Mouse (Mus musculus) neural tube, embryonic 14.5 days (tissue): ENCODE measurements around the gene Gsdma. TPM values are rescaled to one million over a fixed set of nuclear protein-coding genes. Genes with fewer than 3 reads are reported as not detected.

Source experiments
- ATAC-seq: fragments of 200-750 bp; cut with Nextera tagmentation; 2 replicates; pipeline ENCODE4 v1.8.0; 2017; ENCODE audit warnings: low read depth, mild to moderate bottlenecking, moderate TSS enrichment, moderate library complexity
- H3K27ac ChIP-seq: fragments of 300-500 bp; sonication (generic); 2 replicates; pipeline ENCODE4 v1.5.1; 2014; ENCODE audit warnings: low read depth, mild to moderate bottlenecking, control low read depth, low read length, moderate library complexity, mixed read lengths
- H3K27me3 ChIP-seq: fragments of 300-500 bp; sonication (generic); 2 replicates; pipeline ENCODE4 v1.6.1; 2014; ENCODE audit warnings: low read length; ENCODE audit not compliant: control insufficient read depth, insufficient read depth
- H3K36me3 ChIP-seq: fragments of 300-500 bp; sonication (generic); 2 replicates; pipeline ENCODE4 v1.6.1; 2014; ENCODE audit warnings: low read length, mixed read lengths; ENCODE audit not compliant: control insufficient read depth, insufficient read depth
- H3K4me1 ChIP-seq: fragments of 300-500 bp; sonication (generic); 2 replicates; pipeline ENCODE4 v1.6.1; 2014; ENCODE audit warnings: low read length; ENCODE audit not compliant: control insufficient read depth, insufficient read depth
- H3K4me2 ChIP-seq: fragments of 300-500 bp; sonication (generic); 2 replicates; pipeline ENCODE4 v1.6.1; 2014; ENCODE audit warnings: mild to moderate bottlenecking, low read depth, low read length, control low read depth
- H3K4me3 ChIP-seq: fragments of 300-500 bp; sonication (generic); 2 replicates; pipeline ENCODE4 v1.5.1; 2014; ENCODE audit warnings: low read depth, low read length, control low read depth, mixed read lengths
- H3K9ac ChIP-seq: fragments of 300-500 bp; sonication (generic); replicated peaks from 2 replicates; pipeline ENCODE4 v1.6.1; 2014; ENCODE audit warnings: low read depth, mild to moderate bottlenecking, control low read depth, low read length, mixed read lengths
- H3K9me3 ChIP-seq: fragments of 300-500 bp; sonication (generic); 2 replicates; pipeline ENCODE4 v1.6.1; 2016; ENCODE audit warnings: low read length; ENCODE audit not compliant: control insufficient read depth
- WGBS: fragments of 180-500 bp; shearing (Covaris S2); extraction: QIAGEN DNeasy Blood & Tissue Kit; methylation state at CpG from one replicate; pipeline ENCODE4 v1.1.7; 2014; 5-methylcytosine and 5-hydroxymethylcytosine counted together
- polyA plus RNA-seq: library from polyadenylated mRNA; unstranded; fragments of >200 nt; fragmentation: Nextera tagmentation; extraction: Ambion mirVana; gene quantifications from 2 replicates; pipeline ENCODE4 v1.2.1, GENCODE M21; 2014

Gsdma gene
- polyA plus RNA-seq, 1 experiment from 2014 or later = not detected

- 52% methylated on average over 4 of the region's 4 CpGs for WGBS
- no peak overlapping the region for H3K4me3 ChIP-seq
- H3K27me3 ChIP-seq = no peaks in the 10 kb centered on the region
- peaks cover 14% of the 10 kb centered on the region; the same call in 1 of the 2 replicates for H3K36me3 ChIP-seq
- no peaks in the 10 kb centered on the region for H3K9me3 ChIP-seq
- H3K27ac ChIP-seq = no peak overlapping the region
- H3K9ac ChIP-seq = no peak overlapping the region
- no peaks in the 10 kb centered on the region for H3K4me1 ChIP-seq
- no peak overlapping the region for H3K4me2 ChIP-seq
- ATAC-seq = no peak
Observed at GRCm38 (mm10) chr11:98699911-98700310, 35.8 kb downstream of the Gsdma start.

GRCm38 (mm10) chr11:98701213-98701670 is 37.1 kb downstream of the Gsdma start, which contains the start of gene Csf3:
TSS of gene Csf3 (plus strand) at chr11:98701263.
- Histone ChIP-seq H3K9me3 (no peaks in the 10 kb centered on the region), H3K36me3 (peaks cover 20% of the 10 kb centered on the region), H3K27me3 (no peaks in the 10 kb centered on the region), H3K9ac (no peak within 1 kb of the TSS), H3K27ac (no peak within 1 kb of the TSS), H3K4me2 (no peak within 1 kb of the TSS), H3K4me3 (no peak within 1 kb of the TSS), H3K4me1 (no peaks in the 10 kb centered on the region)
- 32% methylated on average over 10 of the region's 10 CpGs for WGBS
- ATAC-seq = no peak

- Histone ChIP-seq H3K4me1 (no peaks in the 10 kb centered on the region), H3K36me3 (peaks cover 25% of the 10 kb centered on the region), H3K9me3 (no peaks in the 10 kb centered on the region), H3K4me3 (no peak overlapping the region), H3K27me3 (no peaks in the 10 kb centered on the region), H3K4me2 (no peak overlapping the region), H3K27ac (no peak overlapping the region), H3K9ac (no peak overlapping the region)
- no peak for ATAC-seq
- WGBS = 73% methylated on average over 5 of the region's 5 CpGs
Observed at GRCm38 (mm10) chr11:98702323-98702722, 38.2 kb downstream of the Gsdma start.

- H3K27ac ChIP-seq = no peak overlapping the region
- ATAC-seq = no peak
- no peaks in the 10 kb centered on the region for H3K27me3 ChIP-seq
- no peak overlapping the region for H3K4me3 ChIP-seq
- no peak overlapping the region for H3K4me2 ChIP-seq
- no peaks in the 10 kb centered on the region for H3K9me3 ChIP-seq
- H3K4me1 ChIP-seq = no peaks in the 10 kb centered on the region
- 91% methylated on average over 8 of the region's 10 CpGs for whole genome bisulfite sequencing
- H3K36me3 ChIP-seq = peaks cover 40% of the 10 kb centered on the region
- H3K9ac ChIP-seq = no peak overlapping the region
Observed at GRCm38 (mm10) chr11:98705021-98705420, 40.9 kb downstream of the Gsdma start.

GRCm38 (mm10) chr11:98707401-98708281 is 43.5 kb downstream of the Gsdma start:
- no peak overlapping the region for H3K4me3 ChIP-seq
- H3K4me2 ChIP-seq = no peak overlapping the region
- no peak for ATAC-seq
- no peak overlapping the region for H3K27ac ChIP-seq
- 83% methylated on average over 22 of the region's 22 CpGs for WGBS
- no peaks in the 10 kb centered on the region for H3K4me1 ChIP-seq
- H3K27me3 ChIP-seq = no peaks in the 10 kb centered on the region
- H3K9ac ChIP-seq = no peak overlapping the region
- peaks cover 48% of the 10 kb centered on the region for H3K36me3 ChIP-seq
- H3K9me3 ChIP-seq = no peaks in the 10 kb centered on the region

- H3K36me3 ChIP-seq = peaks cover 49% of the 10 kb centered on the region
- no peak overlapping the region for H3K9ac ChIP-seq
- 90% methylated on average over 19 of the region's 19 CpGs for WGBS
- H3K4me2 ChIP-seq = no peak overlapping the region
- H3K4me1 ChIP-seq = no peaks in the 10 kb centered on the region
- ATAC-seq = no peak
- H3K27ac ChIP-seq = no peak overlapping the region
- no peaks in the 10 kb centered on the region for H3K9me3 ChIP-seq
- no peaks in the 10 kb centered on the region for H3K27me3 ChIP-seq
- no peak overlapping the region for H3K4me3 ChIP-seq
Observed at GRCm38 (mm10) chr11:98708282-98708956, 44.3 kb downstream of the Gsdma start.

- no peaks in the 10 kb centered on the region for H3K9me3 ChIP-seq
- no peak overlapping the region for H3K27ac ChIP-seq
- no peak overlapping the region for H3K4me3 ChIP-seq
- no peaks in the 10 kb centered on the region for H3K4me1 ChIP-seq
- ATAC-seq = no peak
- no peak overlapping the region for H3K9ac ChIP-seq
- peaks cover 56% of the 10 kb centered on the region for H3K36me3 ChIP-seq
- no peaks in the 10 kb centered on the region for H3K27me3 ChIP-seq
- H3K4me2 ChIP-seq = no peak overlapping the region
- 79% methylated on average over 26 of the region's 26 CpGs for WGBS
Observed at GRCm38 (mm10) chr11:98709001-98709741, 45.0 kb downstream of the Gsdma start.

GRCm38 (mm10) chr11:98710416-98711045 is 46.4 kb downstream of the Gsdma start:
- 55% methylated on average over 12 of the region's 12 CpGs for WGBS
- H3K36me3 ChIP-seq = peaks cover 59% of the 10 kb centered on the region

More at GRCm38 (mm10) chr11:98710416-98711045, 46.4 kb downstream of the Gsdma start:
- Histone ChIP-seq H3K27me3 (no peaks in the 10 kb centered on the region), H3K4me1 (no peaks in the 10 kb centered on the region), H3K27ac (no peak overlapping the region), H3K9me3 (no peaks in the 10 kb centered on the region), H3K4me2 (no peak overlapping the region), H3K9ac (no peak overlapping the region), H3K4me3 (no peak overlapping the region)
- no peak for ATAC-seq
